ENCODE assay signal across 8 mouse cellular contexts in the genomic region with DNA sequence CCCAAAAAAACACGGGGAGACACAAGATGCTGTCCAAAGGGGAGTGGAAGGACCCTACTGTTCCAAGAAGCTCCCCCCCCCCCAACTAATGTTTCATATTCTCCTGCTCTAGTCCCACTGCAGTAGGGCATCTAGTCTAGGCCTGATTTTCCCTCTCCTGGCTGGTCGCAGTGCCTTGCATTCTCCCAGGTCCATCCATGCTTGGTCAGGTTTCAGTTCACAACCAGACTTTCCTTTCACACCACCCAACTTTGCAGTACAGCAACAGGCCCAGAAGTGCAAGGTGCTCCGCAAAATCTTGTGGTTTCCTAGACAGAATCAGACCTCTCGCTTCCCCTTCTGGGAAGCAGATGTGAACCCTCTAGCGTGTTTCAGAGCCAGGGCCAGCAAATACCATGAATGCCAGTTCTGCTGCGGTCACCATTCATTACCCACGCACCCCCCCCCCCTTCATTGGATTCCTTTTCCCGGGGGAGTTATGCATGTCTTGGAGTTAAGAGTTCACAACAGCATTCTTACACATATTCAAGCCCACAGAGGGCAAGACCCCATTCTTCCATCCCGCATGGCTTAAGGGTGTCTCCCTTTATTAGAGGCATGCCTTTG. TPM values are rescaled to one million over a fixed set of nuclear protein-coding genes. Genes with fewer than 3 reads are reported as not detected.
DNase-seq lines count a peak whose midpoint lies in the region; ATAC-seq lines count a peak whose summit lies in the region.

No protein-coding gene starts in this region.

- peak; percentile 63 for ATAC-seq in granulocyte monocyte progenitor cell, adult 5-6 weeks (replicated peaks; ENCODE audit: poor library complexity, severe bottlenecking)
- ATAC-seq in erythroid progenitor cell, adult 5-6 weeks (replicated peaks; ENCODE audit: low FRiP score, poor library complexity, severe bottlenecking): no peak

- peak; percentile 38 to 39 for DNase-seq in spleen, postnatal 36 days (ENCODE audit: low spot score in 2 of 2)
- DNase-seq in spleen, postnatal 14 days (ENCODE audit: low spot score in 2 of 2): no peak
- peak; percentile 33 for DNase-seq in lung, postnatal 10 days
- DNase-seq in right cerebral cortex, postnatal 10 days (ENCODE audit: low spot score in 2 of 2): no peak
- DNase-seq in urinary bladder, postnatal 4 days (ENCODE audit: low spot score in 2 of 2): no peak
- DNase-seq in layer of hippocampus, postnatal 10 days (ENCODE audit: low spot score in 2 of 2): no peak

RNA-seq across cellular contexts. Expression of gene Prx, which starts 7.7 kb away (rescaled TPM):
- total RNA-seq in granulocyte monocyte progenitor cell, adult 5-6 weeks (2014; fragmentation: Nextera tagmentation): 0.13 and 1.4 TPM in 2 replicates
- 0.52 and 0.62 TPM in 2 replicates for total RNA-seq in granulocyte monocyte progenitor cell, adult 5-6 weeks (2017)
- total RNA-seq in erythroid progenitor cell, adult 5-6 weeks (2015; ENCODE audit: low replicate concordance): 0.36 and 0.42 TPM in 2 replicates
- total RNA-seq in erythroid progenitor cell, adult 5-6 weeks (2017; ENCODE audit: low replicate concordance): 1.4 and 5.1 TPM in 2 replicates
- 1 to 10 TPM; 1.1 to 1.5 TPM for total RNA-seq in layer of hippocampus, postnatal 10 days (2021)

RNA-seq across cellular contexts. Expression of gene Hipk4, which starts 16.2 kb away (rescaled TPM):
- total RNA-seq in granulocyte monocyte progenitor cell, adult 5-6 weeks (2014; fragmentation: Nextera tagmentation): 1.4 TPM in 1 of 2 replicates, not detected in the other
- 0.05 and 0.09 TPM in 2 replicates for total RNA-seq in granulocyte monocyte progenitor cell, adult 5-6 weeks (2017)
- not detected in 2 replicates for total RNA-seq in erythroid progenitor cell, adult 5-6 weeks (2015; ENCODE audit: low replicate concordance)
- not detected in 2 replicates for total RNA-seq in erythroid progenitor cell, adult 5-6 weeks (2017; ENCODE audit: low replicate concordance)
- total RNA-seq in layer of hippocampus, postnatal 10 days (2021): under 1 TPM; 0.11 to 0.23 TPM

RNA-seq across cellular contexts. Expression of gene Sertad1, which starts 20.2 kb away (rescaled TPM):
- 1.9 and 2.2 TPM in 2 replicates for total RNA-seq in granulocyte monocyte progenitor cell, adult 5-6 weeks (2014; fragmentation: Nextera tagmentation)
- 3.7 and 8.9 TPM in 2 replicates for total RNA-seq in granulocyte monocyte progenitor cell, adult 5-6 weeks (2017)
- 1.7 and 6.8 TPM in 2 replicates for total RNA-seq in erythroid progenitor cell, adult 5-6 weeks (2015; ENCODE audit: low replicate concordance)
- 5.5 and 7.0 TPM in 2 replicates for total RNA-seq in erythroid progenitor cell, adult 5-6 weeks (2017; ENCODE audit: low replicate concordance)
- 1 to 10 TPM; 4.5 TPM for total RNA-seq in layer of hippocampus, postnatal 10 days (2021)

RNA-seq across cellular contexts. Expression of gene Sertad3, which starts 33.3 kb away (rescaled TPM):
- 4.6 and 5.3 TPM in 2 replicates for total RNA-seq in granulocyte monocyte progenitor cell, adult 5-6 weeks (2014; fragmentation: Nextera tagmentation)
- 5.1 and 7.9 TPM in 2 replicates for total RNA-seq in granulocyte monocyte progenitor cell, adult 5-6 weeks (2017)
- 9.0 and 9.2 TPM in 2 replicates for total RNA-seq in erythroid progenitor cell, adult 5-6 weeks (2015; ENCODE audit: low replicate concordance)
- 14.8 and 19.6 TPM in 2 replicates for total RNA-seq in erythroid progenitor cell, adult 5-6 weeks (2017; ENCODE audit: low replicate concordance)
- total RNA-seq in layer of hippocampus, postnatal 10 days (2021): 1 to 10 TPM; 3.6 to 3.8 TPM

RNA-seq across cellular contexts. Expression of gene Pld3, which starts 46.1 kb away (rescaled TPM):
- total RNA-seq in granulocyte monocyte progenitor cell, adult 5-6 weeks (2014; fragmentation: Nextera tagmentation): 3.8 and 10.6 TPM in 2 replicates
- total RNA-seq in granulocyte monocyte progenitor cell, adult 5-6 weeks (2017): 3.8 and 6.3 TPM in 2 replicates
- total RNA-seq in erythroid progenitor cell, adult 5-6 weeks (2015; ENCODE audit: low replicate concordance): 43.2 and 88.0 TPM in 2 replicates
- total RNA-seq in erythroid progenitor cell, adult 5-6 weeks (2017; ENCODE audit: low replicate concordance): 19.1 and 26.3 TPM in 2 replicates
- 100 to 1,000 TPM; 468 to 470 TPM for total RNA-seq in layer of hippocampus, postnatal 10 days (2021)

Comparison
In these comparisons a context has a peak if more than half of its experiments do, and no peak if none do; other contexts are left out.
1. DNase-seq: peak in spleen, postnatal 36 days (2 of 2) and lung, postnatal 10 days (single experiment); none in spleen, postnatal 14 days (0 of 2), right cerebral cortex, postnatal 10 days (0 of 2), urinary bladder, postnatal 4 days (0 of 2) and layer of hippocampus, postnatal 10 days (0 of 2).